Mouse (Mus musculus) adipocyte (in vitro differentiated cells): ENCODE data around the gene Klrk1.
"Not testable (repeated sequence)": the region's sequence is repeated elsewhere in the genome, so short reads cannot be mapped to it uniquely, and the experiment has no call there.

ENCODE experiments used
- DNase-seq: peaks from one replicate; pipeline ENCODE4 v3.0.0-alpha.2; 2016; ENCODE audit warnings: low spot score

The Klrk1 gene

GRCm38 (mm10) chr6:129623735-129624134 lies at the start of gene Klrk1:
TSS of gene Klrk1 (minus strand) at chr6:129623864.
- no peak for DNase-seq

- not testable (repeated sequence) for DNase-seq
These were observed 37.6 kb upstream of the Klrk1 start for GRCm38 (mm10) chr6:129661301-129661700.

GRCm38 (mm10) chr6:129660589-129660988 lies 36.9 kb upstream of the Klrk1 start, which contains the start of gene Klrc2:
TSS of gene Klrc2 (minus strand) at chr6:129660689.
- not testable (repeated sequence) for DNase-seq

GRCm38 (mm10) chr6:129644054-129644453 lies 20.4 kb upstream of the Klrk1 start:
- DNase-seq = not testable (repeated sequence)

GRCm38 (mm10) chr6:129643237-129643636 lies 19.6 kb upstream of the Klrk1 start, which contains the start of gene Klrc3:
TSS of gene Klrc3 (minus strand) at chr6:129643337.
- not testable (repeated sequence) for DNase-seq

- not testable (repeated sequence) for DNase-seq
These were observed 7.4 kb upstream of the Klrk1 start for GRCm38 (mm10) chr6:129631046-129631445.

GRCm38 (mm10) chr6:129608372-129608771 lies 15.3 kb downstream of the Klrk1 start:
- no peak for DNase-seq

GRCm38 (mm10) chr6:129591508-129591907 lies 32.2 kb downstream of the Klrk1 start, which contains the start of gene Klrd1:
TSS of gene Klrd1 (plus strand) at chr6:129591782.
- DNase-seq = no peak

GRCm38 (mm10) chr6:129583014-129583413 lies 40.6 kb downstream of the Klrk1 start:
- DNase-seq = no peak

- no peak for DNase-seq
These were observed 41.8 kb downstream of the Klrk1 start for GRCm38 (mm10) chr6:129581896-129582295.

GRCm38 (mm10) chr6:129581274-129581673 lies 42.4 kb downstream of the Klrk1 start:
- DNase-seq = peak; percentile 56

GRCm38 (mm10) chr6:129577605-129578004 lies 46.1 kb downstream of the Klrk1 start, which contains the start of gene Klre1:
TSS of gene Klre1 (plus strand) at chr6:129577905.
- no peak for DNase-seq

- DNase-seq = peak; percentile 52
These were observed 48.3 kb downstream of the Klrk1 start for GRCm38 (mm10) chr6:129575315-129575714.

GRCm38 (mm10) chr6:129565257-129565656 lies 58.4 kb downstream of the Klrk1 start:
- DNase-seq = no peak
